Mouse (Mus musculus) liver, embryonic 12.5 days (tissue): ENCODE measurements around the gene Map2k5. TPM values are rescaled to one million over a fixed set of nuclear protein-coding genes. Genes with fewer than 3 reads are reported as not detected.

Experiments used
- ATAC-seq: fragments of 200-750 bp; cut with Nextera tagmentation; 2 replicates; pipeline ENCODE4 v1.8.0; 2017; ENCODE audit warnings: moderate number of reproducible peaks, mild to moderate bottlenecking, moderate library complexity
- H3K27ac ChIP-seq: fragments of 300-500 bp; sonication (generic); 2 replicates; pipeline ENCODE4 v1.5.1; 2016; ENCODE audit warnings: mild to moderate bottlenecking
- H3K27me3 ChIP-seq: fragments of 300-500 bp; sonication (generic); replicated peaks from 2 replicates; pipeline ENCODE4 v1.6.1; 2016; ENCODE audit warnings: mild to moderate bottlenecking, moderate library complexity
- H3K36me3 ChIP-seq: fragments of 300-500 bp; sonication (generic); 2 replicates; pipeline ENCODE4 v1.6.1; 2016; ENCODE audit warnings: mild to moderate bottlenecking, moderate library complexity
- H3K4me1 ChIP-seq: fragments of 300-500 bp; sonication (generic); 2 replicates; pipeline ENCODE4 v1.6.1; 2016
- H3K4me2 ChIP-seq: fragments of 300-500 bp; sonication (generic); 2 replicates; pipeline ENCODE4 v1.6.1; 2016; ENCODE audit warnings: mild to moderate bottlenecking, moderate library complexity
- H3K4me3 ChIP-seq: fragments of 300-500 bp; sonication (generic); 2 replicates; pipeline ENCODE4 v1.5.1; 2016; ENCODE audit warnings: mild to moderate bottlenecking, moderate library complexity
- H3K9ac ChIP-seq: fragments of 300-500 bp; sonication (generic); 2 replicates; pipeline ENCODE4 v1.6.1; 2016; ENCODE audit warnings: mild to moderate bottlenecking, moderate library complexity
- H3K9me3 ChIP-seq: fragments of 300-500 bp; sonication (generic); replicated peaks from 2 replicates; pipeline ENCODE4 v1.6.1; 2016; ENCODE audit warnings: mild to moderate bottlenecking, moderate library complexity
- WGBS: fragments of 180-500 bp; shearing (Covaris S2); methylation state at CpG from one replicate; pipeline ENCODE4 v1.1.7; 2016; ENCODE audit not compliant: insufficient replicate concordance; 5-methylcytosine and 5-hydroxymethylcytosine counted together
- polyA plus RNA-seq: library from polyadenylated mRNA; unstranded; fragments of >200 nt; fragmentation: Nextera tagmentation; extraction: Ambion mirVana; gene quantifications from 2 replicates; pipeline ENCODE4 v1.2.1, GENCODE M21; 2016

Gene Map2k5
- polyA plus RNA-seq, 1 experiment from 2014 or later: 16.7 TPM

DNA sequence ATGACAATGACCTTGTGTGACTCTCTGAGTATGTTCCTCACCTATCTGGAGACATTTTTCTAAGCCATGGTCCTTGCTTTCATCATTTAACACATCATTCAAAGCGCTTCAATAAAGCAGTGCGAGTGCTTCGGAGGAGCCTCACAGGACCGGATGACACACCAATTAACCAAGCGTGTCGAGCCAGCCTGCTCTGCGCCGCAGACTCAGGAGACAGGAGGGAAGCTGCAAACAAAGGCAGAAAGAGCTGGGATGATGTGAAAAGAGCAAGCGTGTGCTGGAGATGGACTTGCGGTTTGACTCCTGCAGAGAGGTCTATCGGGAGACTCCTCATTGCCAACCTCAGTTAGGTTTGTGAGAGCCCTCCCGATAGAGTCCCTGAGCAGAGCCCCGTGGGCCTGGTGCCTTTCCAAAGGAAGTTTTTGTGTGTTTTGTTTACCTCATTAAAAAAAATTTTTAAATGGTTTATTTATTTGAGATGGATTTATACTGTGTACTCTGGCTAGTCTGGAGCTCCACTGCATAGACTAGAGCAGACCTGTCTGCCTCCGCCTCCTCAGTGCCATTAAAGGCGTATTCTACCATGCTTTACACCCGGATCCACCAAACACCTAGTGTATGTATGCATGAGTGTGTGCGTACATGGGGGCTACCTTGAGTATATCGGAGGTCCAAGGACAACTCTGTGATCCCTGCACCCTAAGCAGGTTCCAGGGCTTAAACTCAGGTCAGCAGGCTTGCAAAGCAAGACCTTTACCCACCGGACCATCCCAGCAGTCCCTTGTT is 126.7 kb downstream of the Map2k5 start:
- 88% methylated on average over 19 of the region's 19 CpGs for WGBS
- no peak overlapping the region for H3K4me3 ChIP-seq

DNA sequence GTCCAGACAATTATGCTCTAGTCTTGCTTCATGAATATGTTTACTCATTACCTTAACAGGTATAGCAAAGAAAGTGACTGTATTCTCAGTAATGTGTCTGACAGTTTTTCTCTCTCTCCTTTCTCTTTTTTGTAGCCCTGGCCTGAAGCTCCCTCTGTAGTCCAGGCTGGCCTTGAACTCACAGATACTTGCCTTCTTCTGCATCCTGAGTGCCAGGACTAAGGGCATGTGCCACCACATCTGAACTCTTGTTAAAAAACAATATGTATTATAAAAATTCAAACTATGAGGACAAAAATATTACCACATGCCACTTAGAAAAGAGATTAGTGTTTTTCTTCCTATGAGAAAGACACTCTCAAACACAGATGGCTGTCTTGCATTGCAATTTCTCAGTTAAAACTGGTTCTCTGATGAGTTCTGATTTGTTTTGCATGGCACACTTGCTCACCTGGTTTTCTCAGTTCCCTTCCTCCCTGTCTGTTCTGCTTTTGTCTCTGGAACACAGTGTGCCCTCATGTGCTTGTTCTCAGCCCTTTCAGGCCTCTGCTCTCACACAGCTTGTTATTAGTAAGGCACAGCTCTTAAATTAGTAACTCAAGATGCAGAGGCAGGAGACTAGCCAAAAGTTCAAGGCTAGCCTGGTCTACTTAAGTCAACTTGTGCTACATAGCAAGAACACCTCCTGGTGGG is 129.5 kb downstream of the Map2k5 start:
- H3K36me3 ChIP-seq: peaks cover 27% of the 10 kb centered on the region
- no peak overlapping the region for H3K4me3 ChIP-seq
- H3K9ac ChIP-seq: no peak overlapping the region
- H3K27me3 ChIP-seq: no peaks in the 10 kb centered on the region
- no peak for ATAC-seq
- no peak overlapping the region for H3K4me2 ChIP-seq
- H3K4me1 ChIP-seq: no peaks in the 10 kb centered on the region
- no peak overlapping the region for H3K27ac ChIP-seq
- H3K9me3 ChIP-seq: no peaks in the 10 kb centered on the region

More for the DNA sequence above, 126.7 kb downstream of the Map2k5 start:
- H3K9ac ChIP-seq: no peak overlapping the region
- no peaks in the 10 kb centered on the region for H3K27me3 ChIP-seq
- no peak overlapping the region for H3K4me2 ChIP-seq
- no peaks in the 10 kb centered on the region for H3K4me1 ChIP-seq
- no peak for ATAC-seq
- peaks cover 17% of the 10 kb centered on the region; the same call in 1 of the 2 replicates for H3K36me3 ChIP-seq
- H3K27ac ChIP-seq: no peak overlapping the region
- H3K9me3 ChIP-seq: no peaks in the 10 kb centered on the region

DNA sequence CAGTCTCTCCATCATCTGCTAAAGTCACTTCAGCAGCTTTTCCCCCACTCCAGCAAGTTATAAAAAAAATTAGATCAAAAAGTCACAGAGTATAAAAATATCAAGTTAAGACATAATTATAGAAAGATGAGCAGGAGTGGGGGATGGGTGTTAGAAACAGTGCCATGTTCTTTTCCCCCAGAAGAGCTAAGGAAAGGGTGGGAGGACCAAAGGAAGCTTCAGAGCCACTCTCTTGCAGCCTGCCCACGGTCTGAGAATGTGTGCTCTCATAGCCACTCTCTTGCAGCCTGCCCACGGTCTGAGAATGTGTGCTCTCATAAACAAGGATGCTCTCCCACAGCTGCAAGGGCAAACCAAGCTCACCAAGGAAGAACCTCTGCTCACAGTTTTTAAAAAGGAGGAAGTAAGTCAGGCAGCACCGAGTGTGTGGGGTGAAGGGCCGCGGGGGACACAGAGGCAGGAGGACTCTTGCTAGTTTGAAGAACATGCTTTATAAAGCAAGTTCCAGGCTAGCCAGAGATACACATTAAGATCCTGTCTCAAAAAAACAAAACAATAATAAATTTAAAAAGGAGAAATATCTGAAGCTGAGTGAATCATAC is 131.0 kb downstream of the Map2k5 start:
- H3K4me3 ChIP-seq: no peak overlapping the region
- no peak overlapping the region for H3K27ac ChIP-seq
- H3K4me2 ChIP-seq: no peak overlapping the region
- ATAC-seq: no peak
- no peak overlapping the region for H3K9ac ChIP-seq
- peaks cover 19% of the 10 kb centered on the region; the same call in 1 of the 2 replicates for H3K36me3 ChIP-seq
- no peaks in the 10 kb centered on the region for H3K4me1 ChIP-seq
- WGBS: 40% methylated on average over 5 of the region's 5 CpGs
- H3K9me3 ChIP-seq: no peaks in the 10 kb centered on the region
- H3K27me3 ChIP-seq: no peaks in the 10 kb centered on the region

DNA sequence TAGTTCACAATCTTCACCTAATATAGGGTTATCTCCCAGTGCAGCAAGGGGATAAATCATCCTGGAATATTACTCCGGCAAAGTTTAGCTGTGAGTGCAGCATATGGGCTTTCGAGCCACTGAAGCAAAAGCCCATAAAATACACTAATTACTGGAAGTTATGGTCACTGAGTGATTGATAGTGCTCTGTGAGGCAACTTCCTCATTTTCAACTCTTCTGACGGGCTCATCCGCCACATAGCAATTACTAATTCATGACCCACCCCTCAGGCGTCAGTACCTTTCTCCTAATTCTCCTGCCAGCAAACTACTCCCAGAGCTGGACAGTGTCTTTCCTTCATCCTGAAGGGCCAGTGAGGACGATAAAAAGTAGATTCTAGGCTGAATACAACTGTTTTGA is 135.7 kb downstream of the Map2k5 start:
- Histone ChIP-seq H3K36me3 (peaks cover 10% of the 10 kb centered on the region; the same call in 1 of the 2 replicates), H3K27ac (no peak overlapping the region), H3K9ac (no peak overlapping the region), H3K4me2 (no peak overlapping the region), H3K4me3 (no peak overlapping the region), H3K4me1 (0 out of 2 replicates have a peak, but pooled peaks cover 3% of the 10 kb centered on the region), H3K9me3 (no peaks in the 10 kb centered on the region), H3K27me3 (no peaks in the 10 kb centered on the region)
- WGBS: 50% methylated on average over 6 of the region's 6 CpGs
- ATAC-seq: no peak

DNA sequence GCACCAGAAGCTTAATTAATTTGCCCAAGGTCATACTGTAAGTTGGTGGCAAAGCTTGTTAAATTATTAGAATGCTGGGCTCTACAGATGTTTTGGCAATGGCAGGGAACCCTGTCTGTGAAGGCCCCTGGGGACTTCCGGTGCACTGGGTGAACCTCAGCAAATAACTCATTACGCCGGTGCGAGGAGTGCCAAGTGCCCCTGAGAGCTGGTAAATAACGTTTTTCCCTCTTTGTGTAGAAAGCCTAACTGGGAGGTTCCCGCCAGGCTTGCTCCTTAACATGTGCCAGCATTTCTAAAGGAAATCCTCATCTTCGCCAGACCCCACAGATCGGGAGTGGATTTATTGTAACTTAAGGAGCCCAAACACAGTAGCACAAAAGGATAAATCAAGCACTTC is 136.5 kb downstream of the Map2k5 start:
- peaks cover 10% of the 10 kb centered on the region; the same call in 1 of the 2 replicates for H3K36me3 ChIP-seq
- H3K27me3 ChIP-seq: no peaks in the 10 kb centered on the region
- no peak overlapping the region for H3K9ac ChIP-seq
- WGBS: 78% methylated on average over 8 of the region's 8 CpGs
- H3K4me2 ChIP-seq: no peak overlapping the region
- 0 out of 2 replicates have a peak, but pooled peaks cover 3% of the 10 kb centered on the region for H3K4me1 ChIP-seq
- no peak for ATAC-seq
- H3K4me3 ChIP-seq: no peak overlapping the region
- no peaks in the 10 kb centered on the region for H3K9me3 ChIP-seq
- no peak overlapping the region for H3K27ac ChIP-seq

DNA sequence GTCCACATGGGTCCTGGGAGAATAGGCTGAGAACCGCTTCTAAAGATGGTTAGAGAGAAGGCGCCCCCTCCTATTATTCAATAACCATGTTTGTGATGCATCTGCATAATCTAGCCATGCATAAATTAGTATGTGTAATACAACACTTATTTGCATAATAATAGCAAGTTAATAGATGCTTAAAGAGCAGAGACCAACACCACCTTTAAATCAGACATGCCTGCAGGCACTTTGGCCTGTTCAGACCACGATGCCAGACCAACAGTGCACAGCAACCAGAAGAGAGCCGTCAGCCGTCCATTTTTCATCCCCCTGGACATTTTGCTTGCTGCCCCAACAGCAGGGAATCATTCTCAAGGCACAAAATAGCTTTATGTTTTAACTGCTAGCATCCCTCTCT is 143.3 kb downstream of the Map2k5 start:
- 83% methylated on average over 5 of the region's 5 CpGs for WGBS
- Histone ChIP-seq H3K9ac (no peak overlapping the region), H3K9me3 (no peaks in the 10 kb centered on the region), H3K36me3 (0 out of 2 replicates have a peak, but pooled peaks cover 13% of the 10 kb centered on the region), H3K4me2 (no peak overlapping the region), H3K4me3 (no peak overlapping the region), H3K27me3 (no peaks in the 10 kb centered on the region), H3K4me1 (no peaks in the 10 kb centered on the region), H3K27ac (no peak overlapping the region)
- no peak for ATAC-seq

DNA sequence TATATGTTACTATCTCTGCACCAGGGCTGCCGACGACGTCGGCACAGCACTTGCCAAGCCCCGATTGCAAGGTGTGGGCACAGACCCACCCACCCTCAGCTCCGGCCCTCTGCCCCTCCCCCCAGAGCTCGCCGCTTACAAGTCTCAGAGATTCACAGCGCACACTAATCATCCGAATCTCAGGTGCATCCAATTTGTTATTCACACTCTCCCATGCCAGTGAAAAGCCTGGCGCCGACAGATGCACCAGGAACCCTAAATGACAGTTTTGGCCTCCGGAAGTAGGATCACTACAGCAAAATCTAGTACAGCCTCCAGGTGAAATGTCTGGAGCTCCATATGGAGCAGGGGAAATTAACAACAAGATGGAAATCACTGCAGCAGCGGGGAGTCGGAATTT is 147.4 kb downstream of the Map2k5 start:
- no peaks in the 10 kb centered on the region for H3K9me3 ChIP-seq
- no peak overlapping the region for H3K27ac ChIP-seq
- no peak overlapping the region for H3K9ac ChIP-seq
- H3K4me2 ChIP-seq: no peak overlapping the region
- H3K4me3 ChIP-seq: no peak overlapping the region
- no peak for ATAC-seq
- H3K4me1 ChIP-seq: no peaks in the 10 kb centered on the region
- H3K36me3 ChIP-seq: 0 out of 2 replicates have a peak, but pooled peaks cover 13% of the 10 kb centered on the region
- H3K27me3 ChIP-seq: no peaks in the 10 kb centered on the region
- WGBS: 70% methylated on average over 15 of the region's 15 CpGs

DNA sequence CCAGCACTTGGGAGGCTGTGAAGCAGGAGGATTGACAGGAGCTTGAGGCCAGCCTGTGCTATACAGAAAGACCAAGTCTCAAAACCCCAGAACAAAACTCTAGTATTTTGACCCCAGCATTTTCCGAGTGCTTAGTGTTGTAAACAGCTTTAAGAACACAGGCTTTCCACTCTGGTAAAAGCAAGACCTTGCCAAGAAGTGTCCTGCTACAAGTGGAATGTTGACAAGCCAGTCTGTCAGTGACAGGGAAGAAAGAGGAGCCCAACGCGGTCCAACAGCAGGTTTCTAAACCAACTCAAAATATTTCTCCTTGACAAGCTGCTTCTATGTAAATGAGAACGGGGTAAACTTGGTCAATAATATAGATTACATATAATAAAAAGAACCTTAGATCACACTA is 148.6 kb downstream of the Map2k5 start:
- Histone ChIP-seq H3K4me2 (no peak overlapping the region), H3K36me3 (0 out of 2 replicates have a peak, but pooled peaks cover 8% of the 10 kb centered on the region), H3K4me1 (no peaks in the 10 kb centered on the region), H3K4me3 (no peak overlapping the region), H3K27me3 (no peaks in the 10 kb centered on the region), H3K27ac (no peak overlapping the region), H3K9me3 (no peaks in the 10 kb centered on the region), H3K9ac (no peak overlapping the region)
- ATAC-seq: no peak
- 83% methylated on average over 4 of the region's 4 CpGs for WGBS

DNA sequence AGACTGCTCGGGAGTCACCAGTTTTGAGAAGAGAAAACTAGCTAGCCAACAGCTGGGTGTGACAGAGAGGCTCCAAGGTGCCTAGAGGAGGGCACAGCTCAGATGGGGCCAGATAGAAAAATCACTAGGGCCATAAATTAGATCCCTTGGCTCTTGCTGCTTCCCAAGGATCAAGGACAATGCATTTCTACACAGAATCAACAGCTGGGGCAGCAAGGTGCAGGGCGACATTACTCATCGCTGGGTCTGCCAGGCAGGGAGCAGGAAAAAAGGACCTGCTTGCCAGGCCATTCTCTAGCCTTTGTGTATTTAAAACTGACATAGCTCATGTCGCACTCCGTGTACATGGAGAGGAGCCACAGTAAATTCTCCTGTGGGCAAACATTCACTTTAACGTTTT is 155.5 kb downstream of the Map2k5 start:
- 78% methylated on average over 6 of the region's 6 CpGs for WGBS
- H3K4me3 ChIP-seq: no peak overlapping the region
- no peak for ATAC-seq

DNA sequence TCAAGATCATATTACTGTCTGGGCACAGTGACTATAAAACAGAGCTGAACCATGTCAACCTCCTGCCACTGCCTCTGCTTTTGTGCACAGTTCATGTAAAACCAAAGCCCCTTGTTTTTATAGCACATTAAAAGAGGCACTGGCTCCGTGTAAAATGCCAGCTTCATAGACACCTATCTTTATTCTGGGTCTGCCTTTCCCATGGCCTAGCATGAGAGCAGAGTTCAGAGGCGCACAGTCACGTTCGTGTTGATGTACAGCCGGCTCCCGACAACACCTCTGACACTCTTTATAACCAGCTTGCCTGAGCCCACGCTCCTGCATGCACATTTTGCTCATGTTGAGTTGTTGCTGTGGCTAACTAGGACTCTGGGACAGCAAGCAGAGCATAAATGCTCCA is 157.9 kb downstream of the Map2k5 start:
- Histone ChIP-seq H3K4me1 (no peaks in the 10 kb centered on the region), H3K27ac (no peak overlapping the region), H3K9ac (no peak overlapping the region), H3K36me3 (peaks cover 4% of the 10 kb centered on the region), H3K4me3 (no peak overlapping the region), H3K9me3 (no peaks in the 10 kb centered on the region), H3K4me2 (no peak overlapping the region), H3K27me3 (no peaks in the 10 kb centered on the region)
- 80% methylated on average over 7 of the region's 7 CpGs for whole genome bisulfite sequencing
- ATAC-seq: no peak

More for the DNA sequence above, 155.5 kb downstream of the Map2k5 start:
- Histone ChIP-seq H3K9me3 (no peaks in the 10 kb centered on the region), H3K4me2 (no peak overlapping the region), H3K27ac (no peak overlapping the region), H3K36me3 (no peaks in the 10 kb centered on the region; the same call in 1 of the 2 replicates), H3K9ac (no peak overlapping the region), H3K4me1 (no peaks in the 10 kb centered on the region), H3K27me3 (no peaks in the 10 kb centered on the region)

DNA sequence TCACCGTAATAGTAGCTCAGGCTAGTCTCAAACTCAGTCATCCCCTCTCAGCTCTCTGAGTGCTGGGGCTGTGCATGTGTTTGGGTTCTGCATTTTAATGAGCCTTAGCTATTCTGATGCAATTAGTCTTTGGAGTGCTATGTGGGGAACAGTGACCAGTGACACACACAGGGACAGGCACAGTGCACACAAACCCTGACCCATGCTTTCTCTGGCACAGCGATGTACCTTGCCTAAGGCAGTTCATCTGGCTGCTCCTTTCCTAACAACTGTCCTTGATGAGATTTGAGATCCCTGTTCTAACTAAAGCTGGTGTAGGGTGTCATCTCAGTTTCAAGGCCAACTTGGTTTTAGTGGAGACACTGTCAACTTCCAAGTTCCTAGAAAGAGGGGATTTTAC is 162.7 kb downstream of the Map2k5 start:
- Histone ChIP-seq H3K9me3 (no peaks in the 10 kb centered on the region), H3K27ac (no peak overlapping the region), H3K4me3 (no peak overlapping the region), H3K36me3 (peaks cover 4% of the 10 kb centered on the region), H3K4me2 (no peak overlapping the region), H3K9ac (no peak overlapping the region), H3K4me1 (no peaks in the 10 kb centered on the region), H3K27me3 (no peaks in the 10 kb centered on the region)
- no peak for ATAC-seq
- 82% methylated on average over 2 of the region's 2 CpGs for WGBS

DNA sequence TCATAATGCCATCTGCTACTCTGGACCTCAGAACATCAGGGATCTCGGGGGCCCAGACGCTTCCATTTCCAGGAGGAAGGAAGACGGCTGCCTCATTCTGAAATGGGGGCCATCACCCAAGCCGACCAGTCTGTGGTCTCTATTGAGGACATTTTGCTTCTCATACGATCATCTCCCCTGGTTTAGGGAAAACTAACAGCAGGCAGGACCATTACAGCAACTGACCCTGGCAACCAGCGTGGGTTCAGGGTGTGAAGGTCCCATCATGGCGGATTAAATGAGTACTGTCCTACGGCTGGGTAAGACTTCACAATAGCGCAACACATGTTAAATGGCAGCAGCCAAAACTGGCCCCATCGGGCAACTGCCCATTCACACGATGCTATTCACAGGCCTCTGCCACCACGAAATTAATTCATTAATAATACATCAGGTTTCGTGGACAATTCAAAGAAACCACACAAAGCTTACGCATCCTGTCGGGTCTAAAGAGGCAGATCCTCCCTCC is 170.9 kb downstream of the Map2k5 start:
- Histone ChIP-seq H3K4me2 (no peak overlapping the region), H3K4me1 (no peaks in the 10 kb centered on the region), H3K9me3 (no peaks in the 10 kb centered on the region), H3K9ac (no peak overlapping the region), H3K4me3 (no peak overlapping the region), H3K27ac (no peak overlapping the region), H3K36me3 (peaks cover 9% of the 10 kb centered on the region; the same call in 1 of the 2 replicates), H3K27me3 (no peaks in the 10 kb centered on the region)
- ATAC-seq: no peak
- WGBS: 80% methylated on average over 15 of the region's 15 CpGs
